Mouse (Mus musculus) hindbrain, embryonic 15.5 days (tissue): Measurements from ENCODE around the gene Ccdc73. TPM values are rescaled to one million over a fixed set of nuclear protein-coding genes. Genes with fewer than 3 reads are reported as not detected.

ENCODE experiments used
- polyA plus RNA-seq: library from polyadenylated mRNA; unstranded; fragments of >200 nt; fragmentation: Nextera tagmentation; extraction: Ambion mirVana; gene quantifications from 2 replicates; pipeline ENCODE4 v1.2.1, GENCODE M21; 2015

Gene Ccdc73
- polyA plus RNA-seq, 1 experiment from 2014 or later: 4.5 TPM

Other genes starting within 250 kb of the Ccdc73 start
- gene Tcp11l1, start 155.6 kb upstream of the Ccdc73 start, polyA plus RNA-seq: 59.3 and 61.5 TPM in 2 replicates
- gene Pin1rt1, start 151.4 kb upstream of the Ccdc73 start, polyA plus RNA-seq: 0.13 TPM in 1 of 2 replicates, not detected in the other
- gene Depdc7, start 124.9 kb upstream of the Ccdc73 start, polyA plus RNA-seq: 1.2 and 1.6 TPM in 2 replicates
- 6.8 TPM in 2 replicates for gene Qser1, start 51.0 kb upstream of the Ccdc73 start, polyA plus RNA-seq
- 0.64 and 0.69 TPM in 2 replicates for gene Prrg4, start 17.9 kb upstream of the Ccdc73 start, polyA plus RNA-seq
- 159 and 167 TPM in 2 replicates for gene Eif3m, start 149.3 kb downstream of the Ccdc73 start, polyA plus RNA-seq
- not detected in 2 replicates for gene Gm11060, start 224.2 kb downstream of the Ccdc73 start, polyA plus RNA-seq